Mouse (Mus musculus): ENCODE data around the gene Elovl7.

The Elovl7 gene

GRCm38 (mm10) chr13:108245086-108245697 lies 31.0 kb downstream of the Elovl7 start:
- DNase-seq = no peak

GRCm38 (mm10) chr13:108251106-108251505 lies 36.9 kb downstream of the Elovl7 start:
- no peak for DNase-seq

GRCm38 (mm10) chr13:108253977-108254376 lies 39.8 kb downstream of the Elovl7 start:
- no peak for DNase-seq

GRCm38 (mm10) chr13:108263042-108263441 lies 48.8 kb downstream of the Elovl7 start:
- DNase-seq = no peak

GRCm38 (mm10) chr13:108265394-108265793 lies 51.2 kb downstream of the Elovl7 start:
- DNase-seq = no peak

- DNase-seq = no peak
These were observed 53.8 kb downstream of the Elovl7 start for GRCm38 (mm10) chr13:108267841-108268634.

- DNase-seq = no peak
These were observed 57.4 kb downstream of the Elovl7 start for GRCm38 (mm10) chr13:108271458-108272148.

GRCm38 (mm10) chr13:108272332-108272731 lies 58.1 kb downstream of the Elovl7 start:
- no peak for DNase-seq

GRCm38 (mm10) chr13:108273034-108273433 lies 58.8 kb downstream of the Elovl7 start:
- DNase-seq = no peak

GRCm38 (mm10) chr13:108273456-108273855 lies 59.3 kb downstream of the Elovl7 start:
- DNase-seq = no peak

GRCm38 (mm10) chr13:108276561-108276960 lies 62.4 kb downstream of the Elovl7 start:
- no peak for DNase-seq

- DNase-seq = no peak
These were observed 63.1 kb downstream of the Elovl7 start for GRCm38 (mm10) chr13:108277320-108277719.

GRCm38 (mm10) chr13:108278592-108278991 lies 64.4 kb downstream of the Elovl7 start:
- DNase-seq = no peak

- DNase-seq = no peak
These were observed 70.1 kb downstream of the Elovl7 start for GRCm38 (mm10) chr13:108284312-108284711.

GRCm38 (mm10) chr13:108287953-108288352 lies 73.7 kb downstream of the Elovl7 start:
- DNase-seq = no peak

GRCm38 (mm10) chr13:108289436-108289835 lies 75.2 kb downstream of the Elovl7 start:
- no peak for DNase-seq

GRCm38 (mm10) chr13:108290314-108290713 lies 76.1 kb downstream of the Elovl7 start:
- no peak for DNase-seq

GRCm38 (mm10) chr13:108297350-108298093 lies 83.3 kb downstream of the Elovl7 start:
- no peak for DNase-seq

- no peak for DNase-seq
These were observed 84.0 kb downstream of the Elovl7 start for GRCm38 (mm10) chr13:108298241-108298640.

GRCm38 (mm10) chr13:108300346-108300950 lies 86.2 kb downstream of the Elovl7 start:
- no peak for DNase-seq

GRCm38 (mm10) chr13:108301411-108301810 lies 87.2 kb downstream of the Elovl7 start:
- DNase-seq = no peak

GRCm38 (mm10) chr13:108302957-108303675 lies 88.9 kb downstream of the Elovl7 start:
- no peak for DNase-seq
